Mouse (Mus musculus) embryonic facial prominence, embryonic 10.5 days (tissue): ENCODE data around the gene Tbxa2r. TPM values are rescaled to one million over a fixed set of nuclear protein-coding genes. Genes with fewer than 3 reads are reported as not detected.

ENCODE experiments used
- DNase-seq: peaks from one replicate; pipeline ENCODE4 v3.0.0-alpha.2; 2017; ENCODE audit warnings: low spot score
- H3K27ac ChIP-seq: fragments of 300-500 bp; sonication (generic); replicated peaks from 2 replicates; pipeline ENCODE4 v1.5.1; 2016; ENCODE audit warnings: mild to moderate bottlenecking
- H3K27me3 ChIP-seq: fragments of 300-500 bp; sonication (generic); replicated peaks from 2 replicates; pipeline ENCODE4 v1.6.1; 2016; ENCODE audit warnings: low read depth, mild to moderate bottlenecking; ENCODE audit not compliant: poor library complexity, severe bottlenecking
- H3K36me3 ChIP-seq: fragments of 300-500 bp; sonication (generic); replicated peaks from 2 replicates; pipeline ENCODE4 v1.6.1; 2016; ENCODE audit warnings: mild to moderate bottlenecking, moderate library complexity
- H3K4me1 ChIP-seq: fragments of 300-500 bp; sonication (generic); 2 replicates; pipeline ENCODE4 v1.6.1; 2016
- H3K4me3 ChIP-seq: fragments of 300-500 bp; sonication (generic); 2 replicates; pipeline ENCODE4 v1.5.1; 2016; ENCODE audit warnings: mild to moderate bottlenecking, moderate library complexity
- H3K9me3 ChIP-seq: fragments of 300-500 bp; sonication (generic); 2 replicates; pipeline ENCODE4 v1.6.1; 2016; ENCODE audit warnings: mild to moderate bottlenecking
- WGBS: fragments of 180-500 bp; shearing (Covaris S2); methylation state at CpG from one replicate; pipeline ENCODE4 v1.1.7; 2016; 5-methylcytosine and 5-hydroxymethylcytosine counted together
- polyA plus RNA-seq: library from polyadenylated mRNA; unstranded; fragments of >200 nt; fragmentation: Nextera tagmentation; extraction: Ambion mirVana; gene quantifications from 2 replicates; pipeline ENCODE4 v1.2.1, GENCODE M21; 2016

Gene Tbxa2r
- polyA plus RNA-seq, 1 experiment from 2014 or later: 3.6 TPM

DNA sequence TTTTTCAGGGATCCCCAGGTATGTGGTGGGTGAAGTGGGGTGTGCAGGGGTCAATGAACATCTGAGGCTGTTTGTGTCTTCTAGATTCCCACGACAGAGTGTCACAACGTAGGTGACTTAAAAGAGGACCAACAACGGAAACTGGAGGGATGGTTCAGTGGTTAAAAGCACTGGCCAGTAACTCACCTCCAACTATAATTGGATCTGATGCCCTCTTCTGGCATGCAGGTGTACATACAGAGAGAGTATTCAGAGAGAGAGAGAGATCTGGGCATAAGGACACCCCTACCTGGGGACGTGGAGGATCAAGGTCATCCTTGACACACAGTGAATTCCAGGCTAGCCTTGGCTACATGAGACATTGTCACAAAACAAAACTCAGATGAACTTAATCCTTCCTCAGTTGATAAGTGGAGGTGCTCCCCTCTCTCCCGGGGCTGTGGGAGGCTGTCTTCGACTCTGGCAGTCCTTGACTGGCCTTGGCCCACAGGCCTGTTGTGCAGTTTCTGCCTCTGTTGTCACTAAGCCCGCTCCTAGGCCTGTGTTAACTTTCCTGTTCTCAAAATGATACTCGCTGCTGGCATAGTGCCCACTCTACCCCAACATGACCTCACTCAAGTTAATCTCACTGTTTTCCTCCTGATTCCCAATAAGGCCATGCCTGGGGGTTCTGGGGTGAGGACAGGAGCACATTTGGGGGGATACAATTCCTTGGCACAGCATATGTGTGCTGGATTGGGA is 16.1 kb downstream of the Tbxa2r start:
- H3K4me1 ChIP-seq: peaks cover 50% of the 10 kb centered on the region
- H3K36me3 ChIP-seq: peaks cover 38% of the 10 kb centered on the region
- peaks cover 92% of the 10 kb centered on the region for H3K27me3 ChIP-seq
- H3K4me3 ChIP-seq: no peak overlapping the region
- DNase-seq: no peak
- no peak overlapping the region for H3K27ac ChIP-seq
- 56% methylated on average over 8 of the region's 8 CpGs for WGBS
- H3K9me3 ChIP-seq: no peaks in the 10 kb centered on the region

GRCm38 (mm10) chr10:81345162-81345534 is 16.6 kb downstream of the Tbxa2r start:
- WGBS: 80% methylated on average over 4 of the region's 4 CpGs
- Histone ChIP-seq H3K27me3 (peaks cover 90% of the 10 kb centered on the region), H3K4me3 (no peak overlapping the region)

GRCm38 (mm10) chr10:81346453-81347067 is 18.0 kb downstream of the Tbxa2r start:
- Histone ChIP-seq H3K27me3 (peaks cover 75% of the 10 kb centered on the region), H3K4me3 (peak overlapping the region; percentile 53), H3K4me1 (peaks cover 56% of the 10 kb centered on the region), H3K27ac (peak overlapping the region; percentile 59), H3K36me3 (peaks cover 38% of the 10 kb centered on the region), H3K9me3 (no peaks in the 10 kb centered on the region)
- peak; percentile 84 for DNase-seq
- 4% methylated on average over 55 of the region's 55 CpGs for WGBS

More at GRCm38 (mm10) chr10:81345162-81345534, 16.6 kb downstream of the Tbxa2r start:
- peaks cover 38% of the 10 kb centered on the region for H3K36me3 ChIP-seq
- no peak overlapping the region for H3K27ac ChIP-seq
- DNase-seq: no peak
- H3K4me1 ChIP-seq: peaks cover 54% of the 10 kb centered on the region
- no peaks in the 10 kb centered on the region for H3K9me3 ChIP-seq

DNA sequence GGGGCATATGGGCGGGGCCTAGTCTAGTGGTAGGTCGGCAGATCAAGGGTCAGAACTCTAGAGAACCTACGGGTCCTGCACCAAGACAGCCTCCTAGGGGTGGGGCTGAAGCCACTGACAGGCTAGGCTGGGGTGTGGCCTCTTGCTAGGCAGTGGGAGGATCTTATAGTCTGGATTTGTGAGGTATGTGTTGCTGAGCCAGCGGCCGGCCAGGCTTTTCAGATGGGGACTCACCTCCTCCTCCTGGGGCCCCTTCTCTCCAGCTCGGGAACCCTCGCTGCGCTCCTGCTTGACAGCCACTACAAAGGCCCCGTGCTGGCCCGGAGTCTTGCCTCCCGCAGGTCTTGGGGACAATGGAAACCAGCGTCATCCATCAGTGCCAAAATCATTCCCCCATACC is 20.6 kb downstream of the Tbxa2r start:
- H3K4me1 ChIP-seq: peaks cover 53% of the 10 kb centered on the region
- WGBS: 6% methylated on average over 12 of the region's 12 CpGs
- H3K4me3 ChIP-seq: peak overlapping the region; percentile 98
- H3K27me3 ChIP-seq: peaks cover 50% of the 10 kb centered on the region
- peak; percentile 57 for DNase-seq
- H3K9me3 ChIP-seq: no peaks in the 10 kb centered on the region
- H3K36me3 ChIP-seq: peaks cover 38% of the 10 kb centered on the region
- H3K27ac ChIP-seq: peak overlapping the region; percentile 95

- peaks cover 42% of the 10 kb centered on the region for H3K27me3 ChIP-seq
- peak overlapping the region; percentile 95 for H3K27ac ChIP-seq
- H3K36me3 ChIP-seq: peaks cover 38% of the 10 kb centered on the region
- peak overlapping the region; percentile 98 for H3K4me3 ChIP-seq
- peaks cover 61% of the 10 kb centered on the region for H3K4me1 ChIP-seq
- DNase-seq: no peak
- no peaks in the 10 kb centered on the region for H3K9me3 ChIP-seq
- 1% methylated on average over 29 of the region's 29 CpGs for WGBS
Observed at GRCm38 (mm10) chr10:81349961-81350350, 21.4 kb downstream of the Tbxa2r start.

- H3K27me3 ChIP-seq: peaks cover 39% of the 10 kb centered on the region
- WGBS: under 1% methylated on average over 54 of the region's 54 CpGs
- no peaks in the 10 kb centered on the region for H3K9me3 ChIP-seq
- H3K36me3 ChIP-seq: peaks cover 32% of the 10 kb centered on the region
- peak within 1 kb of the TSS; percentile 95 for H3K27ac ChIP-seq
- peaks cover 66% of the 10 kb centered on the region for H3K4me1 ChIP-seq
- DNase-seq: peak; percentile 100
- peak within 1 kb of the TSS; percentile 98 for H3K4me3 ChIP-seq
Observed at GRCm38 (mm10) chr10:81350351-81351063, 22.0 kb downstream of the Tbxa2r start, which contains the start of gene Hmg20b. Gene Hmg20b (minus strand): TSS chr10:81350480.

DNA sequence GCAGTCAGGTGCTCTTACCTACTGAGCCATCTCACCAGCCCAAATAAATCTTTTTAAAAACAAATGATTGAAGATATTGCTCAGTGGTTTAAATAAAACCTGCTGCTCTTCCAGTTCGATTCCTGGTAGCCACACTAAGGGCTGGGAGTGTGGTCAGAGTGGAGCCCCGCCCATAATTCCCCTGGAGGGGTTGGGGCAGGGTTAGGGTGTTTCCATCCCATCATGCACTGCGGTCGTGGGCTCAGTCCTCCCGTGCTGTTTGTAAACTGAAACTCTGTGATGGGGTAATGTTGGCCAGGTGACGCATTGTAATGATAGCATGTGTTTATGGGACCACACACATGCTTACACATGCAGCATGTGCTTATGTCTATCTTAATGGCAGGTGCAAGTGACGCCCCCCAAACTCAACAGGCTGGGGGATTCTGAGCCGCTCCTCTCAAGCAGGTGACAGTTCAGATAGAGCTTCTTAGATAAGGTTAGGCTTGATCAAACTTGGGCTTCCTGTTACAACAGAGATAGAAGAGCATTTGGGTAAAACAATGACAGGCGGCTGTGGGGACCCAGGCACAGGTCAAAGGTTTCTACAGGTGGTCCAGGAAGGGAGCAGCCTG is 23.3 kb downstream of the Tbxa2r start:
- Histone ChIP-seq H3K27me3 (peaks cover 39% of the 10 kb centered on the region), H3K36me3 (peaks cover 19% of the 10 kb centered on the region), H3K4me3 (peak overlapping the region; percentile 25; the same call in 1 of the 2 replicates), H3K27ac (no peak overlapping the region), H3K4me1 (peaks cover 62% of the 10 kb centered on the region), H3K9me3 (no peaks in the 10 kb centered on the region)
- 22% methylated on average over 9 of the region's 9 CpGs for WGBS
- DNase-seq: no peak

- DNase-seq: no peak
Observed at GRCm38 (mm10) chr10:81354738-81355477, 26.4 kb downstream of the Tbxa2r start.

GRCm38 (mm10) chr10:81355533-81355932 is 27.0 kb downstream of the Tbxa2r start:
- 70% methylated on average over 4 of the region's 4 CpGs for WGBS
- H3K27ac ChIP-seq: no peak overlapping the region
- DNase-seq: no peak
- 0 out of 2 replicates have a peak, but pooled peaks cover 4% of the 10 kb centered on the region for H3K36me3 ChIP-seq
- H3K9me3 ChIP-seq: no peaks in the 10 kb centered on the region
- H3K4me1 ChIP-seq: peaks cover 66% of the 10 kb centered on the region
- H3K27me3 ChIP-seq: peaks cover 42% of the 10 kb centered on the region
- no peak overlapping the region for H3K4me3 ChIP-seq

More at GRCm38 (mm10) chr10:81354738-81355477, 26.4 kb downstream of the Tbxa2r start:
- Histone ChIP-seq H3K4me3 (no peak overlapping the region), H3K27ac (no peak overlapping the region; the same call in 1 of the 2 replicates), H3K9me3 (no peaks in the 10 kb centered on the region), H3K27me3 (peaks cover 41% of the 10 kb centered on the region), H3K4me1 (peaks cover 62% of the 10 kb centered on the region), H3K36me3 (0 out of 2 replicates have a peak, but pooled peaks cover under 1% of the 10 kb centered on the region)
- WGBS: 57% methylated on average over 9 of the region's 9 CpGs

- no peaks in the 10 kb centered on the region for H3K9me3 ChIP-seq
- peaks cover 12% of the 10 kb centered on the region; the same call in 1 of the 2 replicates for H3K36me3 ChIP-seq
- peak overlapping the region; percentile 85 for H3K4me3 ChIP-seq
- peaks cover 68% of the 10 kb centered on the region for H3K4me1 ChIP-seq
- no peak overlapping the region; the same call in 1 of the 2 replicates for H3K27ac ChIP-seq
- H3K27me3 ChIP-seq: peaks cover 42% of the 10 kb centered on the region
- DNase-seq: no peak
- 56% methylated on average over 12 of the region's 12 CpGs for WGBS
Observed at GRCm38 (mm10) chr10:81356352-81356990, 27.9 kb downstream of the Tbxa2r start.
